Mouse (Mus musculus) lung, postnatal 0 days (tissue): ENCODE data around the gene Ppp4r2.

Experiments
- CTCF ChIP-seq: IDR thresholded peaks from 2 replicates; pipeline ENCODE4 v1.5.1; 2016; ENCODE audit warnings: antibody characterized with exemption, mild to moderate bottlenecking
- EP300 ChIP-seq: IDR thresholded peaks from 2 replicates; pipeline ENCODE4 v1.6.1; 2016; ENCODE audit warnings: antibody characterized with exemption, mild to moderate bottlenecking, control low read depth

- TF ChIP-seq CTCF (no peak), EP300 (no peak)
Observed at GRCm38 (mm10) chr6:100787726-100788125, 45.7 kb upstream of the Ppp4r2 start.
